Mouse (Mus musculus) bone marrow macrophage, adult 2 months (primary cell): ENCODE measurements at regions not wholly inside any gene's neighbourhood (a gene's known extent, or its start where the extent isn't known, plus 50 kb on each side); places are given as distances from the start of the nearest gene placed in this dataset.

ENCODE experiments used
- CTCF ChIP-seq: IDR thresholded peaks from 2 replicates; pipeline ENCODE4 v1.5.1; 2012; ENCODE audit warnings: low read depth, mild to moderate bottlenecking, low read length, moderate library complexity
- POLR2A ChIP-seq: IDR thresholded peaks from 2 replicates; pipeline ENCODE4 v1.6.1; 2012; ENCODE audit warnings: mild to moderate bottlenecking, low read depth, low read length, borderline replicate concordance

- TF ChIP-seq POLR2A (no peak), CTCF (no peak)
Observed at GRCm38 (mm10) chr16:86860828-86861227, 493.2 kb upstream of the N6amt1 start.
